Mouse (Mus musculus) stomach, embryonic 16.5 days (tissue): Measurements from ENCODE around the gene Kcng3. TPM values are rescaled to one million over a fixed set of nuclear protein-coding genes. Genes with fewer than 3 reads are reported as not detected.

Experiments
- ATAC-seq: fragments of 200-750 bp; cut with Nextera tagmentation; 2 replicates; pipeline ENCODE4 v1.8.0; 2017; ENCODE audit warnings: moderate number of reproducible peaks, moderate TSS enrichment; ENCODE audit not compliant: insufficient read depth, low FRiP score
- H3K27ac ChIP-seq: fragments of 300-500 bp; sonication (generic); 2 replicates; pipeline ENCODE4 v1.5.1; 2014; ENCODE audit warnings: low read length
- H3K27me3 ChIP-seq: fragments of 300-500 bp; sonication (generic); 2 replicates; pipeline ENCODE4 v1.6.1; 2014; ENCODE audit warnings: low read length, control low read depth, mixed read lengths; ENCODE audit not compliant: control insufficient read depth, insufficient read depth
- H3K36me3 ChIP-seq: fragments of 300-500 bp; sonication (generic); 2 replicates; pipeline ENCODE4 v1.6.1; 2014; ENCODE audit warnings: low read length; ENCODE audit not compliant: control insufficient read depth, insufficient read depth
- H3K4me1 ChIP-seq: fragments of 300-500 bp; sonication (generic); 2 replicates; pipeline ENCODE4 v1.6.1; 2014; ENCODE audit warnings: low read length, control low read depth, mixed read lengths; ENCODE audit not compliant: control insufficient read depth, insufficient read depth
- H3K4me2 ChIP-seq: fragments of 300-500 bp; sonication (generic); 2 replicates; pipeline ENCODE4 v1.6.1; 2014; ENCODE audit warnings: low read depth, low read length, mixed read lengths
- H3K4me3 ChIP-seq: fragments of 300-500 bp; sonication (generic); replicated peaks from 2 replicates; pipeline ENCODE4 v1.5.1; 2014; ENCODE audit warnings: mild to moderate bottlenecking, low read length
- H3K9ac ChIP-seq: fragments of 300-500 bp; sonication (generic); 2 replicates; pipeline ENCODE4 v1.6.1; 2014; ENCODE audit warnings: low read length
- H3K9me3 ChIP-seq: fragments of 300-500 bp; sonication (generic); replicated peaks from 2 replicates; pipeline ENCODE4 v1.6.1; 2016; ENCODE audit warnings: low read length, control low read depth; ENCODE audit not compliant: control insufficient read depth
- WGBS: fragments of 180-500 bp; shearing (Covaris S2); extraction: QIAGEN DNeasy Blood & Tissue Kit; methylation state at CpG from one replicate; pipeline ENCODE4 v1.1.7; 2014; 5-methylcytosine and 5-hydroxymethylcytosine counted together
- polyA plus RNA-seq: library from polyadenylated mRNA; unstranded; fragments of >200 nt; fragmentation: Nextera tagmentation; extraction: Ambion mirVana; gene quantifications from 2 replicates; pipeline ENCODE4 v1.2.1, GENCODE M21; 2015

The Kcng3 gene
- polyA plus RNA-seq, 1 experiment from 2014 or later, result not detected

DNA sequence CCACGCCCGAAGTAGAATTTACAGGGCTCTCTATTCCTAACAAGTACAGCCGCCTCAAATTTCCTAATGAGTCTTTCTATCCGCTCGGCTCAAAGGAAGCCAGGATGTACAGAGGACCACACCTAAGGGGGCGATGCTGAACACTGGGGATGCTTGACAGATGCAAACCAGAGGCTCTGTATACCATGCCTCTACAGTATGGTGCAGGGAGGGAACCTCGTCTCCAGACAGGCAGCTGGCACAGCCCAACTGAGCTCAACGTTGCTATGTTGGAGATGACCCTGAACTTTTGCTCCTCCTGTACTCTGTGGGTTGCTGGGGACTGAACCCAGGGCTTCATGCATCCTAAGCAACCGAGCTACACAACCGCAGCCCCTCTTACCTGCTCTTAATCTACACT, 84.5 kb downstream of the Kcng3 start:
- no peak for ATAC-seq
- 0 out of 2 replicates have a peak, but pooled peaks cover 5% of the 10 kb centered on the region for H3K4me1 ChIP-seq
- H3K36me3 ChIP-seq, result no peaks in the 10 kb centered on the region
- no peaks in the 10 kb centered on the region for H3K9me3 ChIP-seq
- no peak overlapping the region for H3K27ac ChIP-seq
- H3K9ac ChIP-seq, result no peak overlapping the region
- H3K4me2 ChIP-seq, result no peak overlapping the region
- 54% methylated on average over 10 of the region's 10 CpGs for WGBS
- peaks cover 9% of the 10 kb centered on the region; the same call in 1 of the 2 replicates for H3K27me3 ChIP-seq
- no peak overlapping the region for H3K4me3 ChIP-seq

DNA sequence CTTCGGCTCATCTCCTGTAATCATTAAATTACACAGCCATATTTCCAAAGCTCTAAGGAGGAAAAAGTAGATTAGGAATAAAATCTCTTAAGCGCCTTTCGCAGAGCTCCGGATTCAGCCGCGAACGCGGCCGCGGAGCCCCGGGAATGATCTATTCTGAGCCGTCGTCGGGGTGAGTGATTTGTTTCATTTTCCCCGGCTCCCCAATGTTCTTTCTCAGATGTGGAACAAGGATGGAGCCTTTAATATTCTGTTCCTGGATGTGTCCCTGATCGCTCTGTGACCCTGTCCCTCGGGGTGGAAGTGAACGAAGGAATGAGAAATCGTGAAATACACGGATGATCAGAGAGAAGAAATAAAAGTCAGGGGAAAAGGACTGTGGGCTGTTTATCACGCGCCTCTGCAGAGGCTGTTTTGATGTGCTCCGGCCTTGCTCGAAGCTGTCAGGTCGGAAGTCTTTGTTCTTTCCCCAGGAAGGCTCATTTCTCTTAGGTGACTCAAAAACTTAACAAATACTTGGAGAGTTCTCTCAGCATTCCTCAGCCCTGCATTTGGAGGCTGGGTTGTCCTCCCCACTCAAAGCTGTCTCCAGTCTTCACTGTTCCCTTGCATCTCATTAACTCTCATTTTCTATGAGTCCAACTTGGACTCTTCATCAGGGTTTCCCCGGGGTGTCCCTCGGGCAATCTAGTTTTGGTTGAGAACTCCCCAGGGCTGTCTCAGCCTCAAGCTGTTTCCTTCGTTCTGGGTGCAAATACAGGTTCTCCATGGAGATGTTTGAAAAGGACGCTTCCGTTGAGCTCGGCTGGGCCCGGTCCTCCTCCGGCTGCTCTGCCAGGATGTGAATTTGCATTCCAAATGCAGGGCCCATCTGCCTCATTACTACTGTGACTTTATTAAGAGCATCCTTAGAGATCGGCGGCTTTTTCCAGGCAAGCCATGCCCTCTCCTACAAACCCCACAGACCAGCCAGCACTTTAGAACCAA, 85.6 kb downstream of the Kcng3 start:
- Histone ChIP-seq H3K9ac (peak overlapping the region; percentile 49), H3K4me1 (0 out of 2 replicates have a peak, but pooled peaks cover 5% of the 10 kb centered on the region), H3K36me3 (no peaks in the 10 kb centered on the region), H3K27me3 (peaks cover 9% of the 10 kb centered on the region; the same call in 1 of the 2 replicates), H3K9me3 (no peaks in the 10 kb centered on the region), H3K4me2 (peak overlapping the region; percentile 53), H3K4me3 (peak overlapping the region; percentile 45), H3K27ac (no peak overlapping the region)
- ATAC-seq, result no peak
- WGBS, result 12% methylated on average over 35 of the region's 35 CpGs

DNA sequence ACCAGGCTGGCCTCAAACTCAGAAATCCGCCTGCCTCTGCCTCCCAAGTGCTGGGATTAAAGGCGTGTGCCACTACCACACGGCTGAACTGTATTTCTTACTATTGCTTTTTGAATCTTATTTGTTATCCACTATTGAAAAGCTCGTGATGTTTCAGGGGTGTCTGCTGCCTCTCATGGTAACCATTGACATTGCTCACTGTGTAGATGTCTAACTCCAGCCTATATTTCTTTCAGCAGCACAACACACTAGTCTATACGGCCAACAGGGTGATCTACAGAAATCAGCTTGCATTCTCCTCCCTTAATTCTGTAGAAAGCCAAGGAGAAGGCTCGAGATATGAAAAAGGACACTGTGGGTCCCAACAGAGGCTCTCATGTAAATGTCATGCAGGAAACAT, 86.4 kb downstream of the Kcng3 start:
- Histone ChIP-seq H3K9ac (no peak overlapping the region), H3K9me3 (no peaks in the 10 kb centered on the region), H3K27ac (no peak overlapping the region), H3K36me3 (no peaks in the 10 kb centered on the region), H3K4me1 (0 out of 2 replicates have a peak, but pooled peaks cover 5% of the 10 kb centered on the region), H3K4me3 (peak overlapping the region; percentile 45), H3K27me3 (peaks cover 9% of the 10 kb centered on the region; the same call in 1 of the 2 replicates), H3K4me2 (peak overlapping the region; percentile 53)
- 79% methylated on average over 6 of the region's 6 CpGs for WGBS
- no peak for ATAC-seq

DNA sequence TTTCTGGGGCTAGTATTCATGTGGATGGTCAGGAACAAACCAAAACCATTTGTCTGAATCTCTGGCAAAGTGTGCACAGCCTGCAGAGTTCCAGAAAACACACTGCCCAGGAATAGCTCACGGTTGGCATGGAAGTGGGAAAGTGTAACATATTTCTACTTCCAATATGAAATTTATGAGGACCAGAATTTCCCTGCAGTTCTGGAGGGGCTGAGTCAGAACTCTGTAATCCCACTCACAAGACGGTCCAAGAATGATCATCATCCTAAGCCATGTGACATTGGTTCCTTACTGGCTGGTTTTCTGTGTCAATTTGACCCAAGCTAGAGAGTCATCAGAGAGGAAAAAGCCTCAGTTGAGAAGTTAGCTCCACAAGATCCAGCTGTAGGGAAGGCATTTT, 89.3 kb downstream of the Kcng3 start:
- WGBS, result 78% methylated on average over 2 of the region's 2 CpGs
- Histone ChIP-seq H3K4me1 (0 out of 2 replicates have a peak, but pooled peaks cover 5% of the 10 kb centered on the region), H3K9ac (no peak overlapping the region), H3K27me3 (0 out of 2 replicates have a peak, but pooled peaks cover 4% of the 10 kb centered on the region), H3K4me3 (no peak overlapping the region), H3K36me3 (no peaks in the 10 kb centered on the region), H3K9me3 (no peaks in the 10 kb centered on the region), H3K4me2 (no peak overlapping the region), H3K27ac (no peak overlapping the region)
- ATAC-seq, result no peak

DNA sequence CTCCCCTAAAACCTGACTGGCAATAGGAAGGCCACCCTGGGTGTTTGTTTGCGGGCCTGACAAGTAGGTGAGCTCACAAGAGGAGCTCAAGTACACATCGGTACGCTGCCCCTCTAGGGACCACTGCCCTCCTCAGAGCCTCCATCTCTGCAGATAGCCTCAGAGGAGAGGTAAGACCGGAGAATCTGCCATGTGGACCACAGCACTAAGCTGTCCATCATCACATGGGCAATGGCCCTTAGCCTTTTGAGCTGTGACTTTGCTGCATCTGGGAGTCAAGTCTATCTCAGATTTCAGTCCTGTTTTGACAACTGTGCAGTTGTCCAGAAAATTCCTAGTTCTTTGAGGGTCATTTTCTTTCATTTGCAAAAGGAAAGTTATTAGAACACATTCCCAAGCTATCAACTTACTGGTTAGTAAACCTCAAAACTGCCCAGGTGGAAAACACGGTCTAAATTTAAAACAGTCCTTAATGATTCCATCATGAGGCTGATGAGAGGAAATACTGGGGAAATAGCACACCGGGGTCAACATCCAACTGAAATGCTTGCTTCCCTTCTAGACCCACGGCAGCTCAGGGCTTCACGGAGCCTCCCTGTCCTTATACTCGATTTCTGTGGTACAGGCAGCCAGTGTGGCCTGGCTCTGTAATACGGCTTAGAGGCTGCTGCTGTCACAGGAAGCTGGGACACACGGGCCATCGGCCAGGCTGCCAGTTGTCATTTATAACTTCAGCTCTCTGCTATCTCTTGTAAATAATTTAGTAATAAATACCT, 92.2 kb downstream of the Kcng3 start:
- 61% methylated on average over 12 of the region's 12 CpGs for WGBS
- Histone ChIP-seq H3K27me3 (no peaks in the 10 kb centered on the region), H3K4me1 (no peaks in the 10 kb centered on the region), H3K4me3 (no peak overlapping the region), H3K4me2 (no peak overlapping the region), H3K27ac (no peak overlapping the region), H3K9me3 (no peaks in the 10 kb centered on the region; the same call in 1 of the 2 replicates), H3K36me3 (no peaks in the 10 kb centered on the region), H3K9ac (no peak overlapping the region)
- ATAC-seq, result no peak

DNA sequence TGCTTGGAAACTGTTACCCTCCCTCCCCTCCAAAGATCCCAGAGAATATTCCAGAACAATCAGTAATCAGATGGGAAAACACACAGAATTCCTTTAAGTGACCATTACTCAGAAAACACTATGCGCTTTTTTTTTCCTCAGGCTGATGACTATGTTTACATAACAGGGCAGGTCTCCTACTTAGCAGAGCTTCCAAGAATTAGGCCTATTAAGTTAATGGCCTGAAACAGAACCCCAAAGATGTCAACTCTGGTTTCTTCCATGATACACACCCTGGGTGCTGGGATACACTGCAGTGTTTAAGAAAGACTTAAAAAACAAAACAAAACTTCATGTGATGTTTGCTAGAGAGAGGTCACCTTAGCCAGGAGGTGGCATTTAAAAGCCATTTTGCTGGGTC, 93.0 kb downstream of the Kcng3 start:
- no peaks in the 10 kb centered on the region; the same call in 1 of the 2 replicates for H3K9me3 ChIP-seq
- H3K9ac ChIP-seq, result no peak overlapping the region
- H3K36me3 ChIP-seq, result no peaks in the 10 kb centered on the region
- no peaks in the 10 kb centered on the region for H3K4me1 ChIP-seq
- H3K4me2 ChIP-seq, result no peak overlapping the region
- H3K27me3 ChIP-seq, result no peaks in the 10 kb centered on the region
- 22% methylated on average over 1 of the region's 1 CpGs for WGBS
- H3K4me3 ChIP-seq, result no peak overlapping the region
- H3K27ac ChIP-seq, result no peak overlapping the region
- ATAC-seq, result no peak

DNA sequence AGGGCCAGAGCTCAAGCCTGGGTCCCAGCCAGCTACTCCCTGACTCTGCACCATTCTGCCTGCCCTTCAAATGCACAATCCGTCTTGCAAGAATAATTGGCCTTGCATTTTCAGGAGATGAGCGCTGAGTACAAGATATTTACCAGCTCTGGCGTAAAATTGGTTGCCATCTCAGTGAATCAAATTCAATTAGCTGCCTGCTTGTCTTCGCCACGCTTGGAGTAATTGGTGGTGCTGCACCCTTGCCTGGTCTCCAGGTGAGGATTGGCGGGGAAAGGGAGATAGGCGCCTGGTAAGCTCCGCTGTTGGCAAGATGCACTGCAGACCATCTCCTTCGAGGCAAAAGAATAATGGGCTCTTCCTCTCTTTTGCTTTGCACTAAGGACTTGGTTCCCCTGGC, 93.6 kb downstream of the Kcng3 start:
- Histone ChIP-seq H3K27ac (no peak overlapping the region), H3K9ac (no peak overlapping the region), H3K9me3 (no peaks in the 10 kb centered on the region; the same call in 1 of the 2 replicates), H3K4me2 (no peak overlapping the region), H3K27me3 (no peaks in the 10 kb centered on the region), H3K36me3 (no peaks in the 10 kb centered on the region), H3K4me3 (no peak overlapping the region), H3K4me1 (no peaks in the 10 kb centered on the region)
- 71% methylated on average over 9 of the region's 9 CpGs for WGBS
- ATAC-seq, result no peak
